Mouse (Mus musculus) lung, embryonic 15.5 days (tissue): ENCODE results near the gene Tbc1d22a. TPM values are rescaled to one million over a fixed set of nuclear protein-coding genes. Genes with fewer than 3 reads are reported as not detected.

Experiments used
- ATAC-seq: fragments of 200-750 bp; cut with Nextera tagmentation; 2 replicates; pipeline ENCODE4 v1.8.0; 2017; ENCODE audit warnings: moderate number of reproducible peaks, borderline replicate concordance; ENCODE audit not compliant: low FRiP score, low TSS enrichment; ENCODE audit errors: extremely low read depth
- H3K27ac ChIP-seq: fragments of 300-500 bp; sonication (generic); 2 replicates; pipeline ENCODE4 v1.5.1; 2015; ENCODE audit warnings: moderate library complexity, mild to moderate bottlenecking, inconsistent platforms
- H3K27me3 ChIP-seq: fragments of 300-500 bp; sonication (generic); 2 replicates; pipeline ENCODE4 v1.6.1; 2015; ENCODE audit warnings: inconsistent platforms
- H3K36me3 ChIP-seq: fragments of 300-500 bp; sonication (generic); 2 replicates; pipeline ENCODE4 v1.6.1; 2015; ENCODE audit warnings: inconsistent platforms
- H3K4me1 ChIP-seq: fragments of 300-500 bp; sonication (generic); 2 replicates; pipeline ENCODE4 v1.6.1; 2015; ENCODE audit warnings: inconsistent platforms
- H3K4me2 ChIP-seq: fragments of 300-500 bp; sonication (generic); 2 replicates; pipeline ENCODE4 v1.6.1; 2015; ENCODE audit warnings: inconsistent platforms, mild to moderate bottlenecking, moderate library complexity
- H3K4me3 ChIP-seq: fragments of 300-500 bp; sonication (generic); 2 replicates; pipeline ENCODE4 v1.5.1; 2015; ENCODE audit warnings: mild to moderate bottlenecking, inconsistent platforms
- H3K9ac ChIP-seq: fragments of 300-500 bp; sonication (generic); 2 replicates; pipeline ENCODE4 v1.6.1; 2015; ENCODE audit warnings: inconsistent platforms
- H3K9me3 ChIP-seq: fragments of 300-500 bp; sonication (generic); 2 replicates; pipeline ENCODE4 v1.6.1; 2016; ENCODE audit warnings: inconsistent platforms
- WGBS: fragments of 180-500 bp; shearing (Covaris S2); methylation state at CpG from one replicate; pipeline ENCODE4 v1.1.7; 2015; 5-methylcytosine and 5-hydroxymethylcytosine counted together
- polyA plus RNA-seq: library from polyadenylated mRNA; unstranded; fragments of >200 nt; fragmentation: Nextera tagmentation; extraction: Ambion mirVana; gene quantifications from 2 replicates; pipeline ENCODE4 v1.2.1, GENCODE M21; 2015

Gene Tbc1d22a
- polyA plus RNA-seq, 1 experiment from 2014 or later = 12.4 TPM

GRCm38 (mm10) chr15:86485815-86486214 lies 271.6 kb downstream of the Tbc1d22a start:
- 39% methylated on average over 6 of the region's 6 CpGs for WGBS
- H3K27me3 ChIP-seq = no peaks in the 10 kb centered on the region
- H3K9me3 ChIP-seq = no peaks in the 10 kb centered on the region
- H3K4me3 ChIP-seq = no peak overlapping the region
- peaks cover 17% of the 10 kb centered on the region for H3K4me1 ChIP-seq
- H3K9ac ChIP-seq = no peak overlapping the region
- no peaks in the 10 kb centered on the region for H3K36me3 ChIP-seq
- ATAC-seq = no peak; the same call in 1 of the 2 replicates
- no peak overlapping the region for H3K27ac ChIP-seq
- no peak overlapping the region for H3K4me2 ChIP-seq

GRCm38 (mm10) chr15:86487359-86487758 lies 273.1 kb downstream of the Tbc1d22a start:
- Histone ChIP-seq H3K27me3 (no peaks in the 10 kb centered on the region), H3K4me1 (peaks cover 21% of the 10 kb centered on the region), H3K4me3 (no peak overlapping the region), H3K4me2 (no peak overlapping the region), H3K9me3 (no peaks in the 10 kb centered on the region), H3K9ac (no peak overlapping the region), H3K27ac (0 out of 2 replicates have a peak overlapping the region, but pooled peaks have one; percentile 48), H3K36me3 (no peaks in the 10 kb centered on the region)
- ATAC-seq = no peak
- 54% methylated on average over 5 of the region's 5 CpGs for WGBS

GRCm38 (mm10) chr15:86491434-86492099 lies 277.3 kb downstream of the Tbc1d22a start:
- Histone ChIP-seq H3K27me3 (no peaks in the 10 kb centered on the region), H3K9me3 (no peaks in the 10 kb centered on the region), H3K4me2 (no peak overlapping the region), H3K36me3 (no peaks in the 10 kb centered on the region), H3K27ac (peak overlapping the region; percentile 66), H3K9ac (no peak overlapping the region), H3K4me3 (no peak overlapping the region), H3K4me1 (peaks cover 13% of the 10 kb centered on the region)
- peak; percentile 37; the same call in 1 of the 2 replicates for ATAC-seq
- 62% methylated on average over 12 of the region's 12 CpGs for WGBS

GRCm38 (mm10) chr15:86492636-86493035 lies 278.4 kb downstream of the Tbc1d22a start:
- H3K27ac ChIP-seq = 0 out of 2 replicates have a peak overlapping the region, but pooled peaks have one; percentile 9
- H3K4me1 ChIP-seq = 0 out of 2 replicates have a peak, but pooled peaks cover 4% of the 10 kb centered on the region
- no peak for ATAC-seq
- H3K4me3 ChIP-seq = no peak overlapping the region
- no peaks in the 10 kb centered on the region for H3K9me3 ChIP-seq
- H3K9ac ChIP-seq = no peak overlapping the region
- 67% methylated on average over 5 of the region's 5 CpGs for WGBS
- H3K36me3 ChIP-seq = no peaks in the 10 kb centered on the region
- H3K27me3 ChIP-seq = no peaks in the 10 kb centered on the region
- no peak overlapping the region for H3K4me2 ChIP-seq

DNA sequence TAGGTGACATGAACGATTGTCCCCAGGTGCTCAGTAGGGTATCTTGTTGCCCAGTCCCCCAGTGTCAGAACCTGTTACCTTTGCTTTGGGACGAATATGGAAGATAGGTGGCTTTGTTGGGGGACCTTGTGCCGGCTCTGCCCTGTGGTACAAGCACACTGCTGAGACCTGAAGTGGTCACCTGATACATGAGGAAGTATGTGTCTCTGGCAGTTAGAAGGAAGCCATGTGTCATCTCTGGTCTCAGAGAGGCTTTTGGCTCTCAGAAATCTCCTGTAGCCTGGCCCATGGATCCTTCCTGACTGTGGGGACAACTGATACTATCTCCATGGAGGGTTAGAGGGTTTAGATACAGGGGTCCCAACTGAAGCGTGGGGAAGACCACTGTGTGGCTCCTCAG lies 281.9 kb downstream of the Tbc1d22a start:
- Histone ChIP-seq H3K9me3 (no peaks in the 10 kb centered on the region), H3K4me1 (0 out of 2 replicates have a peak, but pooled peaks cover 1% of the 10 kb centered on the region), H3K4me3 (no peak overlapping the region), H3K9ac (no peak overlapping the region), H3K4me2 (no peak overlapping the region), H3K27ac (no peak overlapping the region), H3K36me3 (no peaks in the 10 kb centered on the region), H3K27me3 (no peaks in the 10 kb centered on the region)
- WGBS = 74% methylated on average over 4 of the region's 4 CpGs
- no peak for ATAC-seq

GRCm38 (mm10) chr15:86496646-86497045 lies 282.4 kb downstream of the Tbc1d22a start:
- Histone ChIP-seq H3K9ac (no peak overlapping the region), H3K27me3 (no peaks in the 10 kb centered on the region), H3K36me3 (no peaks in the 10 kb centered on the region), H3K4me1 (no peaks in the 10 kb centered on the region), H3K9me3 (no peaks in the 10 kb centered on the region), H3K27ac (no peak overlapping the region), H3K4me3 (no peak overlapping the region), H3K4me2 (no peak overlapping the region)
- no peak for ATAC-seq
- 86% methylated on average over 7 of the region's 7 CpGs for whole genome bisulfite sequencing

- Histone ChIP-seq H3K9ac (no peak overlapping the region), H3K27ac (no peak overlapping the region), H3K4me3 (no peak overlapping the region), H3K4me2 (no peak overlapping the region), H3K4me1 (no peaks in the 10 kb centered on the region), H3K27me3 (no peaks in the 10 kb centered on the region), H3K9me3 (no peaks in the 10 kb centered on the region), H3K36me3 (no peaks in the 10 kb centered on the region)
- no peak for ATAC-seq
Observed at GRCm38 (mm10) chr15:86500536-86500935, 286.3 kb downstream of the Tbc1d22a start.

GRCm38 (mm10) chr15:86503413-86503812 lies 289.2 kb downstream of the Tbc1d22a start:
- H3K27ac ChIP-seq = no peak overlapping the region
- no peak for ATAC-seq
- H3K4me2 ChIP-seq = no peak overlapping the region
- H3K4me3 ChIP-seq = no peak overlapping the region
- H3K9me3 ChIP-seq = no peaks in the 10 kb centered on the region
- H3K27me3 ChIP-seq = no peaks in the 10 kb centered on the region
- no peaks in the 10 kb centered on the region for H3K36me3 ChIP-seq
- WGBS = 54% methylated on average over 10 of the region's 10 CpGs
- H3K4me1 ChIP-seq = no peaks in the 10 kb centered on the region
- H3K9ac ChIP-seq = no peak overlapping the region

DNA sequence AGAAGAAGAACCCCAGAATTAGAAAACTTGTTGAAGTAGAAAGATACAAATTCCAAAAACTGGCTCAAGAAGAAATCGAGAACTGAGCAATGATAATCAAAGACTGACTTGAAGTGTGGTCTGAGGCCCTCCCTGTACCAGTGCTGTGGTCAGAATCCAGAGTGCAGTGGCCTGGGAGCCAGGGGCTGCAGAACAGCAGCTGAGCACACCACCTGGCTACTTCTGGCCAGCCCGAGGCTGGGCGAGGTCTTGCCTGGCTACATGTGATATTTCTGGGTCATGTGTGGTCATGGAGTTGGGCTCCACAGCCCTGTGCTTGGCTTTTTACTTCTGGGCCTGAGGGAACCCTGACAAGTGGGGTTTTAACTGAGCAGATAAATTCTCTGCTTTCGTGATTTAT lies 292.4 kb downstream of the Tbc1d22a start:
- ATAC-seq = no peak
- WGBS = 59% methylated on average over 4 of the region's 4 CpGs
- H3K9me3 ChIP-seq = no peaks in the 10 kb centered on the region

GRCm38 (mm10) chr15:86507546-86507945 lies 293.3 kb downstream of the Tbc1d22a start:
- H3K27me3 ChIP-seq = no peaks in the 10 kb centered on the region
- H3K9me3 ChIP-seq = no peaks in the 10 kb centered on the region
- no peak for ATAC-seq
- no peak overlapping the region for H3K4me2 ChIP-seq
- H3K9ac ChIP-seq = no peak overlapping the region
- 77% methylated on average over 8 of the region's 8 CpGs for WGBS
- H3K27ac ChIP-seq = no peak overlapping the region
- no peaks in the 10 kb centered on the region for H3K36me3 ChIP-seq
- H3K4me1 ChIP-seq = no peaks in the 10 kb centered on the region
- no peak overlapping the region for H3K4me3 ChIP-seq

More for the DNA sequence above, 292.4 kb downstream of the Tbc1d22a start:
- Histone ChIP-seq H3K27me3 (no peaks in the 10 kb centered on the region), H3K4me1 (no peaks in the 10 kb centered on the region), H3K9ac (no peak overlapping the region), H3K27ac (no peak overlapping the region), H3K4me3 (no peak overlapping the region), H3K36me3 (no peaks in the 10 kb centered on the region), H3K4me2 (no peak overlapping the region)

- WGBS = 70% methylated on average over 7 of the region's 7 CpGs
Observed at GRCm38 (mm10) chr15:86508406-86509176, 294.3 kb downstream of the Tbc1d22a start.

DNA sequence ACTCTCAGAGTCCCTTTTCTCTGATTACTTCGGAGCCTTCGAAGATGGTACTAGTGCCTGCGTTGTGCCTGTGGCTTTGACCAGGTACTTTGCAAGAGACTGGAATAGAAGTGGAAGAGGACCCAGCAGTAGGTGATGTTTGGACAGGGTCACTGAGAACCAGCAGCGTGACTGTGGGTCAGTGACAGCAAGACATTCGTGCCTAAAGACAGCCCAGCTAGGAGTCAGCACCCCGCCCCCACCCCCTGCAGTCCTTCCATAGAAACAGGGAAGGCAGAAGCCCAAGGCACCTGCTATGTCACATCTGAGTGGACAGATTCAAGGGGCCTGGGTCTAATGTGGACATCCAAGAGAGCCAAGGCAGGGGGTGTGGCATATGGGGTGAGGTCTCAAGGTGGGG lies 295.3 kb downstream of the Tbc1d22a start:
- H3K4me1 ChIP-seq = no peaks in the 10 kb centered on the region
- H3K4me3 ChIP-seq = no peak overlapping the region
- no peak overlapping the region for H3K4me2 ChIP-seq
- no peak for ATAC-seq
- no peaks in the 10 kb centered on the region for H3K36me3 ChIP-seq
- H3K27ac ChIP-seq = no peak overlapping the region
- H3K9me3 ChIP-seq = no peaks in the 10 kb centered on the region
- H3K27me3 ChIP-seq = no peaks in the 10 kb centered on the region
- WGBS = 76% methylated on average over 6 of the region's 6 CpGs
- no peak overlapping the region for H3K9ac ChIP-seq

More at GRCm38 (mm10) chr15:86508406-86509176, 294.3 kb downstream of the Tbc1d22a start:
- H3K9ac ChIP-seq = no peak overlapping the region
- H3K36me3 ChIP-seq = no peaks in the 10 kb centered on the region
- H3K4me1 ChIP-seq = no peaks in the 10 kb centered on the region
- ATAC-seq = no peak
- no peak overlapping the region for H3K4me2 ChIP-seq
- no peak overlapping the region for H3K27ac ChIP-seq
- no peaks in the 10 kb centered on the region for H3K9me3 ChIP-seq
- H3K27me3 ChIP-seq = no peaks in the 10 kb centered on the region
- H3K4me3 ChIP-seq = no peak overlapping the region
